In genomic region chr9:23134006-23134405, GRCm38 (mm10) we compare ENCODE assay signal across 22 mouse cellular contexts.
A peak's percentile ranks its signal among the peaks of the same experiment; 100 is the strongest.
DNase-seq lines count a peak whose midpoint lies in the region; ATAC-seq lines count a peak whose summit lies in the region.
"Had no signal": no experiment of that assay in that cellular context is flagged by ENCODE, and none has a peak within 500 bp of the region (broad histone marks: within the 10 kb centered on the region; RNA-seq: fewer than 3 reads in every experiment).

No protein-coding gene starts in this region.

- 84% methylated on average over 2 of the region's 2 CpGs for WGBS in heart, embryonic 10.5 days
- WGBS in midbrain, embryonic 11.5 days, result 84% methylated on average over 2 of the region's 2 CpGs
- WGBS in midbrain, embryonic 13.5 days, result 88% methylated on average over 2 of the region's 2 CpGs
- WGBS in embryonic facial prominence, embryonic 10.5 days, result 84% methylated on average over 2 of the region's 2 CpGs
- 80% methylated on average over 2 of the region's 2 CpGs for WGBS in hindbrain, embryonic 16.5 days

- no peaks in the 10 kb centered on the region for H3K36me3 ChIP-seq in heart, embryonic 10.5 days
- H3K36me3 ChIP-seq in midbrain, embryonic 11.5 days (ENCODE audit: control insufficient read depth, insufficient read depth, low read length), result no peaks in the 10 kb centered on the region
- H3K36me3 ChIP-seq in midbrain, embryonic 13.5 days, result no peaks in the 10 kb centered on the region
- no peaks in the 10 kb centered on the region for H3K36me3 ChIP-seq in embryonic facial prominence, embryonic 10.5 days (replicated peaks)
- H3K36me3 ChIP-seq in hindbrain, embryonic 16.5 days (ENCODE audit: control insufficient read depth, insufficient read depth, low read length), result no peaks in the 10 kb centered on the region
- H3K36me3 ChIP-seq: embryonic facial prominence, embryonic 13.5 days; embryonic facial prominence, embryonic 15.5 days; forebrain, embryonic 10.5 days; forebrain, embryonic 12.5 days had no signal

- H3K9me3 ChIP-seq in heart, embryonic 10.5 days, result no peaks in the 10 kb centered on the region
- H3K9me3 ChIP-seq in midbrain, embryonic 11.5 days (ENCODE audit: control insufficient read depth, low read length), result no peaks in the 10 kb centered on the region
- no peaks in the 10 kb centered on the region for H3K9me3 ChIP-seq in midbrain, embryonic 13.5 days
- H3K9me3 ChIP-seq in embryonic facial prominence, embryonic 10.5 days, result no peaks in the 10 kb centered on the region
- no peaks in the 10 kb centered on the region for H3K9me3 ChIP-seq in hindbrain, embryonic 16.5 days (ENCODE audit: control insufficient read depth, low read length)
- H3K9me3 ChIP-seq: embryonic facial prominence, embryonic 13.5 days; embryonic facial prominence, embryonic 15.5 days; forebrain, embryonic 10.5 days; forebrain, embryonic 12.5 days had no signal

- no peak for ATAC-seq in midbrain, embryonic 11.5 days (ENCODE audit: low FRiP score)
- ATAC-seq in midbrain, embryonic 13.5 days, result no peak
- no peak for ATAC-seq in hindbrain, embryonic 16.5 days
- ATAC-seq: activated CD4-positive, CD25-positive, alpha-beta regulatory T cell, adult 4 months; forebrain, embryonic 14.5 days; forebrain, embryonic 16.5 days had no signal

- intact Hi-C loops in heart, postnatal 14 days (cut with DNase I), result no loop called here

- no peak overlapping the region for H3K4me3 ChIP-seq in heart, embryonic 10.5 days
- no peak overlapping the region for H3K4me3 ChIP-seq in midbrain, embryonic 11.5 days (ENCODE audit: low read depth, low read length)
- H3K4me3 ChIP-seq in midbrain, embryonic 13.5 days (replicated peaks), result no peak overlapping the region
- H3K4me3 ChIP-seq in embryonic facial prominence, embryonic 10.5 days, result no peak overlapping the region
- no peak overlapping the region for H3K4me3 ChIP-seq in hindbrain, embryonic 16.5 days (ENCODE audit: low read length)
- H3K4me3 ChIP-seq: embryonic facial prominence, embryonic 13.5 days; embryonic facial prominence, embryonic 15.5 days; erythroblast, embryonic 14.5 days; forebrain, embryonic 10.5 days; forebrain, embryonic 12.5 days had no signal

- H3K4me1 ChIP-seq in heart, embryonic 10.5 days, result peaks cover 16% of the 10 kb centered on the region
- H3K4me1 ChIP-seq in midbrain, embryonic 11.5 days (ENCODE audit: control insufficient read depth, insufficient read depth, low read length), result no peaks in the 10 kb centered on the region
- H3K4me1 ChIP-seq in midbrain, embryonic 13.5 days (replicated peaks), result no peaks in the 10 kb centered on the region
- H3K4me1 ChIP-seq in embryonic facial prominence, embryonic 10.5 days, result peaks cover 27% of the 10 kb centered on the region
- H3K4me1 ChIP-seq in hindbrain, embryonic 16.5 days (ENCODE audit: control insufficient read depth, insufficient read depth, low read depth, low read length), result no peaks in the 10 kb centered on the region; the same call in 1 of the 2 replicates
- H3K4me1 ChIP-seq: embryonic facial prominence, embryonic 15.5 days; forebrain, embryonic 12.5 days had no signal

- no peaks in the 10 kb centered on the region for H3K27me3 ChIP-seq in heart, embryonic 10.5 days (ENCODE audit: insufficient read depth, poor library complexity, severe bottlenecking)
- H3K27me3 ChIP-seq in midbrain, embryonic 11.5 days (ENCODE audit: control insufficient read depth, insufficient read depth, low read length), result no peaks in the 10 kb centered on the region
- no peaks in the 10 kb centered on the region for H3K27me3 ChIP-seq in midbrain, embryonic 13.5 days
- H3K27me3 ChIP-seq in embryonic facial prominence, embryonic 10.5 days (replicated peaks; ENCODE audit: low read depth, poor library complexity, severe bottlenecking), result no peaks in the 10 kb centered on the region
- H3K27me3 ChIP-seq in hindbrain, embryonic 16.5 days (replicated peaks; ENCODE audit: control insufficient read depth, insufficient read depth, low read length), result no peaks in the 10 kb centered on the region
- H3K27me3 ChIP-seq: embryonic facial prominence, embryonic 13.5 days; embryonic facial prominence, embryonic 15.5 days; forebrain, embryonic 12.5 days had no signal

- H3K27ac ChIP-seq in heart, embryonic 10.5 days, result no peak overlapping the region
- no peak overlapping the region for H3K27ac ChIP-seq in midbrain, embryonic 11.5 days (ENCODE audit: low read depth, low read length)
- no peak overlapping the region for H3K27ac ChIP-seq in midbrain, embryonic 13.5 days
- 0 out of 2 replicates have a peak overlapping the region, but pooled peaks have one; percentile 6 for H3K27ac ChIP-seq in embryonic facial prominence, embryonic 10.5 days (replicated peaks)
- no peak overlapping the region for H3K27ac ChIP-seq in hindbrain, embryonic 16.5 days (ENCODE audit: low read depth, low read length)
- H3K27ac ChIP-seq: embryonic facial prominence, embryonic 13.5 days; embryonic facial prominence, embryonic 15.5 days; forebrain, embryonic 10.5 days; forebrain, embryonic 12.5 days had no signal

- peak; percentile 53 for DNase-seq in heart, embryonic 10.5 days (ENCODE audit: low spot score)
- DNase-seq in heart, postnatal 14 days, result no peak
- peak; percentile 6 for DNase-seq in midbrain, embryonic 11.5 days (ENCODE audit: low spot score, missing footprints)
- DNase-seq in embryonic facial prominence, embryonic 10.5 days (ENCODE audit: low spot score), result no peak
- DNase-seq: adrenal gland, adult 8-10 months; adrenal gland, postnatal 14 days; adrenal gland, postnatal 36 days; cerebellum, adult 11-12 months; cerebellum, adult 2 months; cerebellum, adult 9-10 months; cerebellum, postnatal 10 days; cerebellum, postnatal 25 days had no signal

- no peak overlapping the region for H3K4me2 ChIP-seq in midbrain, embryonic 11.5 days
- no peak overlapping the region for H3K4me2 ChIP-seq in midbrain, embryonic 13.5 days (replicated peaks)
- no peak overlapping the region for H3K4me2 ChIP-seq in hindbrain, embryonic 16.5 days (ENCODE audit: low read length)
- H3K4me2 ChIP-seq: embryonic facial prominence, embryonic 13.5 days; embryonic facial prominence, embryonic 15.5 days; forebrain, embryonic 12.5 days had no signal

- no peak overlapping the region for H3K9ac ChIP-seq in midbrain, embryonic 11.5 days (ENCODE audit: low read length)
- no peak overlapping the region for H3K9ac ChIP-seq in midbrain, embryonic 13.5 days (replicated peaks)
- no peak overlapping the region; the same call in 1 of the 2 replicates for H3K9ac ChIP-seq in hindbrain, embryonic 16.5 days (ENCODE audit: low read depth, low read length)
- H3K9ac ChIP-seq: embryonic facial prominence, embryonic 13.5 days; embryonic facial prominence, embryonic 15.5 days; forebrain, embryonic 12.5 days had no signal

Comparison
In these comparisons a context has a peak if more than half of its experiments do, and no peak if none do; other contexts are left out.
1. DNase-seq: peak in heart, embryonic 10.5 days (single experiment) and midbrain, embryonic 11.5 days (single experiment); none in heart, postnatal 14 days (0 of 2) and embryonic facial prominence, embryonic 10.5 days (single experiment).